Mouse (Mus musculus) ES-Bruce4 (cell line): ENCODE measurements around the gene Trio.

ENCODE experiments used
- CTCF ChIP-seq: IDR thresholded peaks from one replicate; pipeline ENCODE4 v1.8.1; 2011; ENCODE audit warnings: low read depth, low read length
- EP300 ChIP-seq: IDR thresholded peaks from 2 replicates; pipeline ENCODE4 v1.6.1; 2011; ENCODE audit warnings: low read depth, low read length; ENCODE audit not compliant: insufficient read depth
- POLR2A ChIP-seq: IDR thresholded peaks from one replicate; pipeline ENCODE4 v1.8.1; 2011; ENCODE audit warnings: low read length; ENCODE audit not compliant: insufficient read depth

DNA sequence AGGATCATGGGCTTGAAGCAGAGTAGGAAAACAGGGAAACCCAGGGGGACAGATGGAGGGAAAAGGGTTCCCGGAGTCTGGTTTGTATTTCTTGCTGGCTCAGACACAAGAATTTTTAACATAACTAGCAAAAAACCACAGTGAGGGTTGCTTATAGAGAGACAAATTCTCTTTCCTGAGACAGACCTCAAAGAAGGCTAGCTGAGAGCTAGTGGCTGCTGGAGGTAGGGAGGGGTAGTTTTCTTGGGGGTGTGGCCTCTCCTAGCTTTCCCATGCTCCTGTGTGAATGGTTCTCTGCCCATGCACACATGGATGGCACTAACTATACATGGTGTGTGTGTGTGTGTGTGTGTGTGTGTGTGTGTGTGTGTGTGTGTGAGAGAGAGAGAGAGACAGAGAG, 265.0 kb downstream of the Trio start:
- TF ChIP-seq CTCF: no peak
- TF ChIP-seq POLR2A: no peak
- no peak for TF ChIP-seq EP300
